Mouse (Mus musculus) liver, postnatal 0 days (tissue): ENCODE measurements around the gene Rhbdf2. TPM values are rescaled to one million over a fixed set of nuclear protein-coding genes. Genes with fewer than 3 reads are reported as not detected.

Source experiments
- ATAC-seq: fragments of 200-750 bp; cut with Nextera tagmentation; 2 replicates; pipeline ENCODE4 v1.8.0; 2017; ENCODE audit warnings: mild to moderate bottlenecking, moderate library complexity
- DNase-seq: peaks from one replicate; pipeline ENCODE4 v3.0.0-alpha.2; 2016
- H3K27ac ChIP-seq: fragments of 300-500 bp; sonication (generic); 2 replicates; pipeline ENCODE4 v1.5.1; 2014; ENCODE audit warnings: antibody characterized with exemption, moderate library complexity, mild to moderate bottlenecking, low read depth
- H3K27me3 ChIP-seq: fragments of 300-500 bp; sonication (generic); 2 replicates; pipeline ENCODE4 v1.6.1; 2014; ENCODE audit warnings: low read length, control low read depth, mixed read lengths; ENCODE audit not compliant: insufficient read depth
- H3K36me3 ChIP-seq: fragments of 300-500 bp; sonication (generic); replicated peaks from 2 replicates; pipeline ENCODE4 v1.6.1; 2014; ENCODE audit warnings: mild to moderate bottlenecking, control low read depth, low read length, moderate library complexity, mixed read lengths; ENCODE audit not compliant: insufficient read depth
- H3K4me1 ChIP-seq: fragments of 300-500 bp; sonication (generic); 2 replicates; pipeline ENCODE4 v1.6.1; 2014; ENCODE audit warnings: antibody characterized with exemption, mild to moderate bottlenecking, control low read depth; ENCODE audit not compliant: insufficient read depth
- H3K4me2 ChIP-seq: fragments of 300-500 bp; sonication (generic); 2 replicates; pipeline ENCODE4 v1.6.1; 2014; ENCODE audit warnings: low read depth, mild to moderate bottlenecking, low read length, moderate library complexity, mixed read lengths
- H3K4me3 ChIP-seq: fragments of 300-500 bp; sonication (generic); 2 replicates; pipeline ENCODE4 v1.5.1; 2014; ENCODE audit warnings: low read depth, low read length
- H3K9ac ChIP-seq: fragments of 300-500 bp; sonication (generic); replicated peaks from 2 replicates; pipeline ENCODE4 v1.6.1; 2014; ENCODE audit warnings: mild to moderate bottlenecking, moderate library complexity
- H3K9me3 ChIP-seq: fragments of 300-500 bp; sonication (generic); 2 replicates; pipeline ENCODE4 v1.6.1; 2016; ENCODE audit warnings: mild to moderate bottlenecking, control low read depth, low read length, mixed read lengths
- CTCF ChIP-seq: sonication (generic); IDR thresholded peaks from 2 replicates; pipeline ENCODE4 v1.5.1; 2016; ENCODE audit warnings: antibody characterized with exemption, low read depth
- EP300 ChIP-seq: IDR thresholded peaks from 2 replicates; pipeline ENCODE4 v1.6.1; 2016; ENCODE audit warnings: antibody characterized with exemption, low read depth, mild to moderate bottlenecking
- WGBS: fragments of 180-500 bp; shearing (Covaris S2); extraction: QIAGEN DNeasy Blood & Tissue Kit; methylation state at CpG from one replicate; pipeline ENCODE4 v1.1.7; 2014; ENCODE audit not compliant: insufficient replicate concordance; 5-methylcytosine and 5-hydroxymethylcytosine counted together
- polyA plus RNA-seq: library from polyadenylated mRNA; unstranded; fragments of >200 nt; fragmentation: Nextera tagmentation; extraction: Ambion mirVana; gene quantifications from 2 replicates; pipeline ENCODE4 v1.2.1, GENCODE M21; 2015

Gene Rhbdf2
- polyA plus RNA-seq, 1 experiment from 2014 or later = 4.9 TPM

DNA sequence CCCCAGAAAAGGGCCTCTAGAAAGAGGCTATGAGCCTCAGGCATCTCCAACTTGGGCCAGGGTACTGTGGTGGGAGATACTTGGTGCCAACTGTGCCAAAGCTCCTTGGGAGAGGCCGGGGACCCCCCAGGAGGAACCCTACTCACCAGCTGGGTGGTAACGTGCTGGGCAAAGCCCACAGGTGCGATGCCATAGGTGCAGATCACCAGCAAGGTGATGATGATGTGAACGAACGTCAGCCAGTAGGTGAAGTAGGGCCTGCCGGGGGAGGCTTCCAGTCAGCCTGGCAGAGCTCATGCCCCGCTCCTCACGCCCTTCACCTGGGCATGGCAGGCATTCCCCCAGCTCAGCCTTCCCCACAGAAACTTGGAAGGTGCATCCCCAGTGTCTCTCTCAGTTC lies 24.8 kb downstream of the Rhbdf2 start:
- H3K4me1 ChIP-seq = no peaks in the 10 kb centered on the region
- H3K9me3 ChIP-seq = no peaks in the 10 kb centered on the region
- no peak overlapping the region for H3K4me3 ChIP-seq
- H3K27ac ChIP-seq = no peak overlapping the region
- WGBS = 89% methylated on average over 8 of the region's 8 CpGs
- ATAC-seq (no peak), DNase-seq (no peak)
- peaks cover 83% of the 10 kb centered on the region for H3K36me3 ChIP-seq
- no peak overlapping the region for H3K4me2 ChIP-seq
- TF ChIP-seq CTCF = no peak
- TF ChIP-seq EP300 = no peak
- no peaks in the 10 kb centered on the region for H3K27me3 ChIP-seq
- H3K9ac ChIP-seq = no peak overlapping the region

DNA sequence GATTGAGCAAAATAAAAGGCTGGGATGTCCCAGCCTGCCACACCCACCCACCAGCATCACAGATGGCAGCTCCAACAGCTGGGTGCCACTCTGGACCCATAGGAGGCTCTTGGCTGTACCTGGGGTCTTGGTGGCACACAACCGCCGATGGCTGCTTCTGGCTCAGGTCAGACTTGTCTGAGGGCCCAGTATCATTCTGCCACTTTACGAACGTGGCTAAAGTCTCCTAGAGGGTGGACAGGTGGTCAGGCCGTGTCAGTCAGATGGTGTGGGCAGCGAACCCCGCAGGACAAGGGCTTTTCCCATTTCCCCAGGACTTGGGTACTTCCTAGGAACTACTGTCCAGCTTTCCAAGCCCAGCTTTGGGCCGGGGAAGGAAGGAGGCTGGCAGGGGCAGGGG lies 25.7 kb downstream of the Rhbdf2 start:
- H3K9me3 ChIP-seq = no peaks in the 10 kb centered on the region
- H3K27ac ChIP-seq = no peak overlapping the region
- H3K9ac ChIP-seq = no peak overlapping the region
- TF ChIP-seq EP300 = no peak
- no peak for TF ChIP-seq CTCF
- no peak overlapping the region for H3K4me3 ChIP-seq
- ATAC-seq (no peak), DNase-seq (no peak)
- peaks cover 74% of the 10 kb centered on the region for H3K36me3 ChIP-seq
- 89% methylated on average over 8 of the region's 8 CpGs for WGBS
- H3K4me1 ChIP-seq = no peaks in the 10 kb centered on the region
- H3K4me2 ChIP-seq = no peak overlapping the region
- H3K27me3 ChIP-seq = no peaks in the 10 kb centered on the region

DNA sequence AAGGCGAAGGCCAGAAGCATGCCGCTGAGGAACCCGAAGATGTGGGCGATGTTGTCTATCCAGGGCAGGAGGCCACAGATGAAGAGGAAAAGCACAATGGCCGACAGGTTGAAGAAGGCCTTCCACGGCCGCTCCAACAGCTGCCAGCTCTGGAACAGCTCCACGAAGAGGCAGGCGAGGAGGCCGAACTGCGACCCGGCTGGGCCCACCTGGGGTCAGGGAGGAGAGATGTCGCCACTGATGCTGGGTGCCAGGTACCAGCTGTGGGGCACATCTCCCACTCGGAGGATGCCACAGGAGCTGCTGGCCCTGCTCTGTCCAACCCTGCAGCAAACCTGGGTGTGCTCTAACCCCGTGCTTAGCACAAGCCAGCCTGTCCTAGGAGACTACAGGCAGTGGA lies 27.6 kb downstream of the Rhbdf2 start:
- H3K36me3 ChIP-seq = peaks cover 58% of the 10 kb centered on the region

DNA sequence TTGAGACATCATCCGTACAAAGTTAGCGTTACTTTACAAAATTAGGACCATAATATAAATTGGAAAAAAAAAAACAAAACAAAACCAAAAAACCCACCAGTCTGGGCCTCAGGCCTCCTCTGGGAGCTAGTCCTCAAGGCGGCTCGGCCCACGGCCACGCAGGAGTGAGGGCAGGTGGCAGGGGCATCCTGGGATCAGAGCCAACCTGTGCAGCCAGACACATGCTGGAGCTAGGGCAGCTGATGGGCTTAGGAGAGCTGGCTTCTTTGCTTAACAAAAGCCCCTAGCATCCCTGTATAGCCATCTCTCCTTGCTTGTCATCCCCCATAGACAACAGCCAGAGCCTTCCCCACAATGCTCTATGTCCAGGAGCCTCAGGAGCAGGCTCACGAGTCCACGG lies 28.6 kb downstream of the Rhbdf2 start:
- WGBS = 89% methylated on average over 8 of the region's 8 CpGs
- Histone ChIP-seq H3K9ac (no peak overlapping the region), H3K9me3 (no peaks in the 10 kb centered on the region), H3K27me3 (no peaks in the 10 kb centered on the region), H3K4me2 (no peak overlapping the region), H3K4me1 (no peaks in the 10 kb centered on the region), H3K27ac (no peak overlapping the region), H3K4me3 (no peak overlapping the region), H3K36me3 (peaks cover 48% of the 10 kb centered on the region)
- DNase-seq (no peak), ATAC-seq (no peak)
- TF ChIP-seq CTCF = no peak
- no peak for TF ChIP-seq EP300

More for the DNA sequence above, 27.6 kb downstream of the Rhbdf2 start:
- no peak for DNase-seq
- H3K9ac ChIP-seq = no peak overlapping the region
- no peaks in the 10 kb centered on the region for H3K27me3 ChIP-seq
- WGBS = 93% methylated on average over 15 of the region's 15 CpGs
- no peaks in the 10 kb centered on the region for H3K4me1 ChIP-seq
- H3K9me3 ChIP-seq = no peaks in the 10 kb centered on the region
- no peak overlapping the region for H3K27ac ChIP-seq
- H3K4me2 ChIP-seq = no peak overlapping the region
- ATAC-seq = no peak
- no peak overlapping the region for H3K4me3 ChIP-seq
- no peak for TF ChIP-seq CTCF
- no peak for TF ChIP-seq EP300

DNA sequence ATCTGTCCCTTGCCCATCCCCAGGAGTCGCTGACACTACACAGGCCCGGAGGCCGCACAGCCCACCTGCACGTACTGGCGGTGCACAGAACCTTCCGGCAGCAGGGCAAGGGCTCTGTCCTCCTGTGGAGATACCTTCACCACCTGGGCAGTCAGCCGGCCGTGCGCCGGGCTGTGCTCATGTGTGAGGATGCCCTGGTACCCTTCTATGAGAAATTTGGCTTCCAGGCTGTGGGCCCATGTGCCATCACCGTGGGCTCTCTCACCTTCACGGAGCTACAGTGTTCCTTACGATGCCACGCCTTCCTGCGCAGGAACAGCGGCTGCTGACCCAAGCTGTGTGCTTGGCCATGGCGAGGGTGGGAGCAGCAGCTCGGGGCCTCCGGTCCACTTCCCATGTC lies 30.1 kb downstream of the Rhbdf2 start:
- TF ChIP-seq CTCF (no peak), EP300 (no peak)
- Histone ChIP-seq H3K36me3 (peaks cover 39% of the 10 kb centered on the region), H3K27me3 (no peaks in the 10 kb centered on the region), H3K4me3 (no peak overlapping the region), H3K27ac (no peak overlapping the region), H3K9ac (no peak overlapping the region), H3K4me2 (no peak overlapping the region), H3K9me3 (no peaks in the 10 kb centered on the region), H3K4me1 (peaks cover 3% of the 10 kb centered on the region; the same call in 1 of the 2 replicates)
- DNase-seq (no peak), ATAC-seq (no peak)
- 87% methylated on average over 19 of the region's 19 CpGs for WGBS

DNA sequence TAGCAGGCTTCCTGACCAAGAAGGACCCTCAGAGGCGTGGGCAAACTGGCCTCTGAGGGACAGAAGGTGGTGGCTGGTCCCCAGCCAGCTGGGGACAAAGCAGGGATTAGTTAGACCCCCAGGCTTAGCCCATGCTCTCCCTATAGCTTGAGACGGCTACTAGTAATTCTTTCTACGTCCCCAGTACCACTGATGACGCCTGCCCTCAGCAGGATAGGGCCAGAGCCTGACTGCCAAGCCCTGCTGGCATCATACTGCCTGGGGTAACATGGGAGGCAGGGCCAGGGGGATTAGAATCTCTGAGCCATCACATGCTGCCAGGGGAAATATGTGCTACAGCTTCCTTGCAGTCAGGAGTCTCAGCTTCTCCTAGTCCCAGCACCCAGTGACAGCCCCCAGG lies 33.5 kb downstream of the Rhbdf2 start:
- Histone ChIP-seq H3K4me2 (no peak overlapping the region), H3K36me3 (peaks cover 7% of the 10 kb centered on the region), H3K4me3 (no peak overlapping the region), H3K27ac (no peak overlapping the region), H3K9me3 (no peaks in the 10 kb centered on the region), H3K27me3 (no peaks in the 10 kb centered on the region), H3K9ac (no peak overlapping the region), H3K4me1 (peaks cover 8% of the 10 kb centered on the region)
- 74% methylated on average over 4 of the region's 4 CpGs for WGBS
- ATAC-seq = no peak
- no peak for DNase-seq
- TF ChIP-seq EP300 (no peak), CTCF (no peak)

DNA sequence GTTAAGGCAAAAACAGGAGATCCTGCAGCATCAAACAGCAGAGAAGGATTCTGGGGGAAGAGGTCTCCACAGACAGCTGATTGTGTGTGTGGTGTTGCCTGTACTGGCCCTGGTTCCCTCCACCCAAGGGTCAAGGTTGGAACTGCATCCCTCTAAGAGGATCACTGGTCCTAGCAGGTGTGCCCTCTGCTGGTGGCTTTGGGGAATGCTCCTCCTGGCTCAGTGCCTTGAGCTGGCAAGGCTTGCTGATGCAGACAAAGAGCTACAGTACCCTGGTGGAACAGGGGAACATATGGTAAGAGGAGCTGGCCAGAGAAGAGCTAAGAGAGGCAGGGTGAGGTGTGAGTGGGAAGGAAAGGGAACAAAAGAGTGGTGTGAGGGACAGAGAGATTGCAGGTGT lies 34.4 kb downstream of the Rhbdf2 start:
- ATAC-seq (peak; percentile 87), DNase-seq (peak; percentile 94)
- Histone ChIP-seq H3K4me1 (peaks cover 8% of the 10 kb centered on the region), H3K4me3 (no peak overlapping the region), H3K36me3 (peaks cover under 1% of the 10 kb centered on the region; the same call in 1 of the 2 replicates), H3K9ac (no peak overlapping the region), H3K27me3 (no peaks in the 10 kb centered on the region), H3K27ac (no peak overlapping the region), H3K4me2 (no peak overlapping the region), H3K9me3 (no peaks in the 10 kb centered on the region)
- no peak for TF ChIP-seq EP300
- peak; percentile 100 for TF ChIP-seq CTCF
